Mouse (Mus musculus) limb, embryonic 12.5 days (tissue): ENCODE data around the gene Etv5. TPM values are rescaled to one million over a fixed set of nuclear protein-coding genes. Genes with fewer than 3 reads are reported as not detected.

Experiments
- ATAC-seq: fragments of 200-750 bp; cut with Nextera tagmentation; 2 replicates; pipeline ENCODE4 v1.8.0; 2017; ENCODE audit warnings: low read depth, moderate TSS enrichment; ENCODE audit not compliant: insufficient number of reproducible peaks, insufficient read depth, low FRiP score, low TSS enrichment
- H3K27ac ChIP-seq: fragments of 300-500 bp; sonication (generic); 2 replicates; pipeline ENCODE4 v1.5.1; 2016; ENCODE audit warnings: mild to moderate bottlenecking, moderate library complexity
- H3K27me3 ChIP-seq: fragments of 300-500 bp; sonication (generic); 2 replicates; pipeline ENCODE4 v1.6.1; 2016; ENCODE audit warnings: mild to moderate bottlenecking, moderate library complexity
- H3K36me3 ChIP-seq: fragments of 300-500 bp; sonication (generic); 2 replicates; pipeline ENCODE4 v1.6.1; 2016; ENCODE audit warnings: mild to moderate bottlenecking, moderate library complexity
- H3K4me1 ChIP-seq: fragments of 300-500 bp; sonication (generic); replicated peaks from 2 replicates; pipeline ENCODE4 v1.6.1; 2016
- H3K4me2 ChIP-seq: fragments of 300-500 bp; sonication (generic); 2 replicates; pipeline ENCODE4 v1.6.1; 2016; ENCODE audit warnings: mild to moderate bottlenecking, moderate library complexity
- H3K4me3 ChIP-seq: fragments of 300-500 bp; sonication (generic); replicated peaks from 2 replicates; pipeline ENCODE4 v1.5.1; 2016; ENCODE audit warnings: mild to moderate bottlenecking
- H3K9ac ChIP-seq: fragments of 300-500 bp; sonication (generic); replicated peaks from 2 replicates; pipeline ENCODE4 v1.6.1; 2016; ENCODE audit warnings: mild to moderate bottlenecking, moderate library complexity
- H3K9me3 ChIP-seq: fragments of 300-500 bp; sonication (generic); 2 replicates; pipeline ENCODE4 v1.6.1; 2016; ENCODE audit warnings: mild to moderate bottlenecking, moderate library complexity
- WGBS: fragments of 180-500 bp; shearing (Covaris S2); methylation state at CpG from one replicate; pipeline ENCODE4 v1.1.7; 2016; 5-methylcytosine and 5-hydroxymethylcytosine counted together
- polyA plus RNA-seq: library from polyadenylated mRNA; unstranded; fragments of >200 nt; fragmentation: Nextera tagmentation; extraction: Ambion mirVana; gene quantifications from 2 replicates; pipeline ENCODE4 v1.2.1, GENCODE M21; 2016

Etv5 gene
- polyA plus RNA-seq = 37.6 and 44.2 TPM in 2 replicates

- H3K4me1 ChIP-seq = peaks cover 22% of the 10 kb centered on the region
- peak within 1 kb of the TSS; percentile 75 for H3K27ac ChIP-seq
- H3K36me3 ChIP-seq = no peaks in the 10 kb centered on the region
- H3K4me3 ChIP-seq = peak within 1 kb of the TSS; percentile 63
- peak; percentile 99 for ATAC-seq
- H3K4me2 ChIP-seq = peak within 1 kb of the TSS; percentile 94
- no peaks in the 10 kb centered on the region for H3K9me3 ChIP-seq
- peak within 1 kb of the TSS; percentile 75 for H3K9ac ChIP-seq
- H3K27me3 ChIP-seq = peaks cover 4% of the 10 kb centered on the region; the same call in 1 of the 2 replicates
- under 1% methylated on average over 63 of the region's 63 CpGs for WGBS
Observed at GRCm38 (mm10) chr16:22439499-22440177, at the start of gene Etv5. Etv5 (minus strand) TSS chr16:22439719.

GRCm38 (mm10) chr16:22483900-22484299, 44.4 kb upstream of the Etv5 start:
- Histone ChIP-seq H3K4me2 (no peak overlapping the region), H3K36me3 (no peaks in the 10 kb centered on the region), H3K9ac (no peak overlapping the region), H3K27me3 (no peaks in the 10 kb centered on the region), H3K4me3 (no peak overlapping the region), H3K4me1 (no peaks in the 10 kb centered on the region), H3K27ac (no peak overlapping the region), H3K9me3 (no peaks in the 10 kb centered on the region)
- ATAC-seq = no peak
- 88% methylated on average over 1 of the region's 1 CpGs for WGBS

- H3K4me3 ChIP-seq = no peak overlapping the region
- no peak overlapping the region for H3K9ac ChIP-seq
- H3K27me3 ChIP-seq = no peaks in the 10 kb centered on the region
- H3K9me3 ChIP-seq = peaks cover 3% of the 10 kb centered on the region; the same call in 1 of the 2 replicates
- no peaks in the 10 kb centered on the region for H3K36me3 ChIP-seq
- H3K27ac ChIP-seq = no peak overlapping the region
- ATAC-seq = no peak
- H3K4me2 ChIP-seq = no peak overlapping the region
- H3K4me1 ChIP-seq = no peaks in the 10 kb centered on the region
- WGBS = 88% methylated on average over 8 of the region's 8 CpGs
Observed at GRCm38 (mm10) chr16:22479322-22479721, 39.8 kb upstream of the Etv5 start.

GRCm38 (mm10) chr16:22471728-22472127, 32.2 kb upstream of the Etv5 start:
- WGBS = 86% methylated on average over 2 of the region's 2 CpGs
- no peak for ATAC-seq
- H3K9me3 ChIP-seq = peaks cover 3% of the 10 kb centered on the region; the same call in 1 of the 2 replicates

GRCm38 (mm10) chr16:22469385-22469784, 29.9 kb upstream of the Etv5 start:
- WGBS = 78% methylated on average over 11 of the region's 11 CpGs
- no peak overlapping the region for H3K4me2 ChIP-seq
- no peak overlapping the region for H3K9ac ChIP-seq
- H3K4me1 ChIP-seq = peaks cover 5% of the 10 kb centered on the region; the same call in 1 of the 2 replicates
- no peak for ATAC-seq
- no peak overlapping the region for H3K27ac ChIP-seq
- no peaks in the 10 kb centered on the region for H3K9me3 ChIP-seq
- no peaks in the 10 kb centered on the region for H3K36me3 ChIP-seq
- H3K4me3 ChIP-seq = no peak overlapping the region
- no peaks in the 10 kb centered on the region for H3K27me3 ChIP-seq

More at GRCm38 (mm10) chr16:22471728-22472127, 32.2 kb upstream of the Etv5 start:
- no peaks in the 10 kb centered on the region for H3K27me3 ChIP-seq
- no peaks in the 10 kb centered on the region for H3K4me1 ChIP-seq
- H3K36me3 ChIP-seq = no peaks in the 10 kb centered on the region
- no peak overlapping the region for H3K9ac ChIP-seq
- no peak overlapping the region for H3K4me2 ChIP-seq
- H3K27ac ChIP-seq = no peak overlapping the region
- H3K4me3 ChIP-seq = no peak overlapping the region

- no peak overlapping the region for H3K27ac ChIP-seq
- H3K27me3 ChIP-seq = no peaks in the 10 kb centered on the region
- no peak overlapping the region for H3K4me3 ChIP-seq
- H3K9ac ChIP-seq = no peak overlapping the region
- 87% methylated on average over 2 of the region's 2 CpGs for WGBS
- H3K4me2 ChIP-seq = no peak overlapping the region
- no peak for ATAC-seq
- H3K9me3 ChIP-seq = no peaks in the 10 kb centered on the region
- no peaks in the 10 kb centered on the region for H3K36me3 ChIP-seq
- peaks cover 5% of the 10 kb centered on the region; the same call in 1 of the 2 replicates for H3K4me1 ChIP-seq
Observed at GRCm38 (mm10) chr16:22467111-22467510, 27.6 kb upstream of the Etv5 start.

DNA sequence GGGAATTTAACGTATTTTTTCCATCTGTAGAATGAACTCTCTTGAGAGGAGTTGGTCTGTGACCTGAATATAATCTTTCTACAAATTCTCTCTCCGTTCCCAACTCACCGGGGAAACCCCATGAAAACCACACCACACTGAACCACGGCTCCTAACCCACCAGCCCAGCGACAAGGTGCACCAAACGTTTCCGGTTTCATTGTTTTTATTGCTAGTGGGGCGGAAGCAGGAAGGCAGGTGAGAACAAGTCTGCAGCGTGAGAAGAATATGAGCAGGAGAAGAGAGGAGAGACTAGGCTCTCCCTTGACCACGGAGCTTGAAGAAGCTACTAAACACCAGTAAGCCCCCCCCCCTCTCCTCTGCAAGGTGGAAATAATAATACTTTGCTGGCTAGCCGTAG, 26.9 kb upstream of the Etv5 start:
- 61% methylated on average over 11 of the region's 11 CpGs for WGBS
- H3K4me1 ChIP-seq = peaks cover 5% of the 10 kb centered on the region; the same call in 1 of the 2 replicates
- no peak overlapping the region for H3K4me2 ChIP-seq
- no peaks in the 10 kb centered on the region for H3K27me3 ChIP-seq
- ATAC-seq = no peak
- H3K27ac ChIP-seq = no peak overlapping the region
- no peak overlapping the region for H3K9ac ChIP-seq
- H3K9me3 ChIP-seq = no peaks in the 10 kb centered on the region
- no peak overlapping the region for H3K4me3 ChIP-seq
- no peaks in the 10 kb centered on the region for H3K36me3 ChIP-seq

- Histone ChIP-seq H3K4me2 (no peak overlapping the region), H3K36me3 (no peaks in the 10 kb centered on the region), H3K27me3 (no peaks in the 10 kb centered on the region), H3K27ac (no peak overlapping the region), H3K4me3 (no peak overlapping the region), H3K4me1 (peaks cover 5% of the 10 kb centered on the region; the same call in 1 of the 2 replicates), H3K9ac (no peak overlapping the region), H3K9me3 (no peaks in the 10 kb centered on the region)
- WGBS = 84% methylated on average over 3 of the region's 3 CpGs
- no peak for ATAC-seq
Observed at GRCm38 (mm10) chr16:22462220-22462619, 22.7 kb upstream of the Etv5 start.

- Histone ChIP-seq H3K36me3 (no peaks in the 10 kb centered on the region), H3K9ac (no peak overlapping the region), H3K4me1 (peaks cover 8% of the 10 kb centered on the region), H3K9me3 (no peaks in the 10 kb centered on the region), H3K27me3 (no peaks in the 10 kb centered on the region), H3K4me2 (no peak overlapping the region), H3K27ac (no peak overlapping the region), H3K4me3 (no peak overlapping the region)
- WGBS = 65% methylated on average over 6 of the region's 6 CpGs
- ATAC-seq = no peak
Observed at GRCm38 (mm10) chr16:22461728-22462127, 22.2 kb upstream of the Etv5 start.

GRCm38 (mm10) chr16:22460960-22461359, 21.4 kb upstream of the Etv5 start:
- H3K27me3 ChIP-seq = no peaks in the 10 kb centered on the region
- no peak overlapping the region for H3K4me2 ChIP-seq
- no peak overlapping the region for H3K4me3 ChIP-seq
- no peaks in the 10 kb centered on the region for H3K36me3 ChIP-seq
- H3K9me3 ChIP-seq = no peaks in the 10 kb centered on the region
- ATAC-seq = no peak
- H3K9ac ChIP-seq = no peak overlapping the region
- WGBS = 82% methylated on average over 1 of the region's 1 CpGs
- no peak overlapping the region for H3K27ac ChIP-seq
- peaks cover 6% of the 10 kb centered on the region for H3K4me1 ChIP-seq

DNA sequence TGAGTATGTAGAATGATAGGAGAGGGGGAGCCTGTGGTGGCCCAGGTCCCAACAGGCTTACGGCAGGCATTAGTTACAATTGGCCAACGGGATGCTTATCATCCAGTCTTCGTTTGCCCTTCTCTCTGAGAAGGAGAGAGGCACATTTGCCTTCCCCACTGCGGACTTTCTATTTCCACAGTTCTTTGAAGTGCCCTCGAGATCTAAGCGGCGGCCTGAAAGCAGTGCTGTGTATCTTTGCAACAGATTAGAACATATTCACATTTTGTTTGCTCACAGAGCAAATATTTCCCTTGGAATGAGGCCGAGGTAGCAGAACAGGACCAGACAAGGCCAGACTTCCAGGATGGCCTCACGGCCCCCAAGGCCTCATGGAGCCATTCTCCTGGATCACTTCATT, 12.6 kb upstream of the Etv5 start:
- H3K9ac ChIP-seq = no peak overlapping the region
- no peaks in the 10 kb centered on the region for H3K27me3 ChIP-seq
- H3K4me3 ChIP-seq = no peak overlapping the region
- 83% methylated on average over 9 of the region's 9 CpGs for WGBS
- no peak overlapping the region for H3K27ac ChIP-seq
- no peaks in the 10 kb centered on the region for H3K9me3 ChIP-seq
- H3K36me3 ChIP-seq = no peaks in the 10 kb centered on the region
- no peak overlapping the region for H3K4me2 ChIP-seq
- H3K4me1 ChIP-seq = peaks cover 6% of the 10 kb centered on the region
- ATAC-seq = no peak

DNA sequence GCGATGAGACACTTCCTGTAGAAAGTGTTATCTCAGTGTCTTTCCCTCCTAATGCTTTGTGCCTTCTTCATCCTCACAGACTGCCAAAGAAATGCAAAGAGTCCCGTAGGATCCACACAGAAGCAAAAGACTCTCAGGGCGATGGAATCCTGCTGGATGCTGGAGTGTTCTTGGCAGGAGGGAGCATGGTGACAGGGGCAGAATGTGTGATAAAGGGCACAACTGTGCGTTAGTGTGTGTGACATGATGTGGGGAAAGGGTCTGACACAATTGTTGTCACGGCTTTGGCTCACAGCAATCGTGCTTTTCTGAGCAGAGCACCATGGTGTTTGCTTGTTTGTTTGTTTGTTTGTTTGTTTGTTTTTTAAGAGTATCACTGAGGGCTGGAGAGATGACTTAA, 8.6 kb upstream of the Etv5 start:
- Histone ChIP-seq H3K27me3 (no peaks in the 10 kb centered on the region), H3K4me1 (peaks cover 10% of the 10 kb centered on the region), H3K4me2 (no peak overlapping the region), H3K4me3 (no peak overlapping the region), H3K36me3 (no peaks in the 10 kb centered on the region), H3K9ac (no peak overlapping the region), H3K9me3 (no peaks in the 10 kb centered on the region), H3K27ac (no peak overlapping the region)
- no peak for ATAC-seq
- 86% methylated on average over 6 of the region's 6 CpGs for WGBS
